Mouse (Mus musculus) heart, adult 2 months (tissue): ENCODE data around the gene Col1a1. TPM values are rescaled to one million over a fixed set of nuclear protein-coding genes. Genes with fewer than 3 reads are reported as not detected.

ENCODE experiments used
- DNase-seq, 2 experiments: peaks; one replicate each; pipeline ENCODE4 v3.0.0; 2021
- H3K27ac ChIP-seq: fragments of 200-600 bp; 2 replicates; pipeline ENCODE4 v1.8.1; 2022
- H3K27me3 ChIP-seq: fragments of 200-500 bp; 2 replicates; pipeline ENCODE4 v1.6.1; 2012; ENCODE audit warnings: mild to moderate bottlenecking, low read length, inconsistent platforms, mixed read lengths; ENCODE audit not compliant: control insufficient read depth, insufficient read depth
- H3K36me3 ChIP-seq: fragments of 200-500 bp; 2 replicates; pipeline ENCODE4 v1.6.1; 2012; ENCODE audit warnings: low read length, inconsistent platforms; ENCODE audit not compliant: control insufficient read depth, insufficient read depth
- H3K4me1 ChIP-seq: fragments of 200-500 bp; 2 replicates; pipeline ENCODE4 v1.6.1; 2011; ENCODE audit warnings: low read length; ENCODE audit not compliant: control insufficient read depth, insufficient read depth
- H3K4me3 ChIP-seq: fragments of 200-600 bp; 2 replicates; pipeline ENCODE4 v1.8.1; 2022
- H3K79me2 ChIP-seq: fragments of 200-500 bp; replicated peaks from 2 replicates; pipeline ENCODE4 v1.6.1; 2012; ENCODE audit warnings: mild to moderate bottlenecking, inconsistent platforms, low read length, moderate library complexity, mixed read lengths; ENCODE audit not compliant: control insufficient read depth, insufficient read depth
- H3K9ac ChIP-seq: fragments of 200-500 bp; 2 replicates; pipeline ENCODE4 v1.6.1; 2012; ENCODE audit warnings: low read depth, mild to moderate bottlenecking, control low read depth, inconsistent platforms, low read length, mixed read lengths
- CTCF ChIP-seq: fragments of 200-600 bp; IDR thresholded peaks from 2 replicates; pipeline ENCODE4 v1.8.1; 2022; ENCODE audit warnings: antibody characterized with exemption, mild to moderate bottlenecking, moderate library complexity
- EP300 ChIP-seq: fragments of 200-500 bp; IDR thresholded peaks from 2 replicates; pipeline ENCODE4 v1.6.1; 2011; ENCODE audit warnings: low read depth, low read length, control low read depth; ENCODE audit not compliant: insufficient read depth
- POLR2A ChIP-seq: fragments of 200-500 bp; IDR thresholded peaks from 2 replicates; pipeline ENCODE4 v1.6.1; 2011; ENCODE audit warnings: mild to moderate bottlenecking, low read depth, low read length, control low read depth; ENCODE audit not compliant: insufficient read depth
- WGBS: fragments of 180-500 bp; shearing (Covaris S2); methylation state at CpG from one replicate; pipeline ENCODE4 v1.1.7; 2018; 5-methylcytosine and 5-hydroxymethylcytosine counted together
- intact Hi-C: fragments of 180-260 bp; cut with DNase I; formaldehyde crosslinking; loops from one replicate; pipeline ENCODE4 v1.15.1; 2025
- polyA plus RNA-seq: library from polyadenylated mRNA; depleted of rRNA; stranded (reverse); fragments of >200 nt; gene quantifications from 2 replicates; pipeline ENCODE4 v1.2.3, GENCODE M21; 2012
- total RNA-seq, 2 experiments: library from RNA; stranded (reverse); gene quantifications; 2 replicates each; pipeline ENCODE4 v1.2.3; 2021

Col1a1 gene
- total and polyA plus RNA-seq, 3 experiments: 51.1 to 82.4 (median 67.7) TPM

DNA sequence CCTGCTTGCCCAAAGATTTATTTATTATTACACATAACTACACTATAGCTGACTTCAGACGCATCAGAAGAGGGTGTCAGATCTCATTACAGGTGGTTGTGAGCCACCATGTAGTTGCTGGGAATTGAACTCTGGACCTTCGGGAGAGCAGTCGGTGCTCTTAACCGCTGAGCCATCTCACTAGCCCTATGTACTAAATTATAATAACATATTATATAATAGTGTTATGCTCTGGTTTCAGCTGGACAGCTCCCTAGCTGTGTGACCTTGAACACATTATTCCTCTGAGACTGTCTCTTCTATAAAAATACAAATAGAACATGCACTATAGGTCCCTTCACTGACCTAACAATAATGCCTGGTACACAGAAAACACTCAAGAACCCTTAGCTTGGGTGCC, 11.0 kb upstream of the Col1a1 start:
- 92% methylated on average over 4 of the region's 4 CpGs for WGBS
- no peaks in the 10 kb centered on the region for H3K27me3 ChIP-seq
- no peaks in the 10 kb centered on the region for H3K79me2 ChIP-seq
- no peak for DNase-seq
- TF ChIP-seq POLR2A (no peak), CTCF (no peak), EP300 (no peak)
- no peak overlapping the region for H3K9ac ChIP-seq
- H3K4me3 ChIP-seq: no peak overlapping the region
- intact Hi-C loops: no loop called here
- peaks cover 10% of the 10 kb centered on the region for H3K4me1 ChIP-seq
- H3K36me3 ChIP-seq: no peaks in the 10 kb centered on the region
- no peak overlapping the region for H3K27ac ChIP-seq

DNA sequence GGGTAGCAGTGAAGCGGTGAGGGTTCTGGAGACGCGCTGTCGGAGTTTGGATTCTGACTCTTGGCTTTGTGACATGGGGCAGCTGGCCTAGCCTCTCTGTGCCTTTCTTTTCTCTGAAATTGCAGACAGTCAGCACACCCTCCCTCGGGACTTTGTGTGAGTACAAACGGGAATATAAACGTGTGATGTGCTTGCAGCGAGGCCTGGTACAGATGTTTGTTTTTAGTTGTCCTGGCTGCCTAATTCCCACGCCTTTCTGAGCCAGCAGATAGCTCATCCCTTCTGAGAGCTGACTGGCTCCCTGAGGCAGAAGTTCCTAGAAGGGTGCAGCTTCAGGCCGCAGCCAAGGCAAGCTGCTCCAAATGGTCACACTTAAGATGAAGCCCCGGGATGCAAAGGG, 9.6 kb upstream of the Col1a1 start:
- WGBS: 68% methylated on average over 11 of the region's 11 CpGs

DNA sequence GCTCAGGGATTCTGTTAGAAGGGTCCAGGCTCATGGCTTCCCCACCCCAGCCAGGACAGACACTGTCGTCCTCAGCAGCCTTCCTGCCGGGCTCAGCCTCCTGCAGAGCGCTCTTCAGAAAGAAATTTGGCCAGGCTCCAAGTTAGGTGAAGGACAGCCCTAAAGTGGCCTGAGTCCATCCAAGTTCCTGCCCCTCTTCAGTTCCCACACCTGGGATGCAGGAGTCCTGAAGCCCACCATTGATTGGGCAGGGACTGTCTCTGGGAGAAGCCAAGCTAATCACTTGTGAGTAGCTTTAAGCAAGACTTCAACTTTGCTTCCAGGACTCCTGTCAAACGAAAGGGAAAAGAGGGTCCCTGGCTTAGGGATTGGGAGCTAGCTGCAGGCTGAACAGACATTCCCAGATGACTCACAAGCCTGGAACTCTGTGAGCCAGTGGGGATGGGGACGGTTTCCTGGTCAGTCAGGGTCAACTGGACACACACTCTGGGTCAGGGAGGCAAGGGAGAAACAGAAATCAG, 8.2 kb upstream of the Col1a1 start:
- Histone ChIP-seq H3K4me3 (no peak overlapping the region), H3K27ac (peak overlapping the region; percentile 59), H3K9ac (no peak overlapping the region), H3K27me3 (no peaks in the 10 kb centered on the region), H3K36me3 (no peaks in the 10 kb centered on the region), H3K79me2 (no peaks in the 10 kb centered on the region), H3K4me1 (peaks cover 10% of the 10 kb centered on the region)
- 19% methylated on average over 5 of the region's 5 CpGs for WGBS
- DNase-seq: peak in 1 of 2 experiments; percentile 56
- intact Hi-C loops: no loop called here
- TF ChIP-seq EP300: no peak
- TF ChIP-seq CTCF: no peak
- no peak for TF ChIP-seq POLR2A

More for the DNA sequence above, 9.6 kb upstream of the Col1a1 start:
- no peaks in the 10 kb centered on the region for H3K27me3 ChIP-seq
- H3K79me2 ChIP-seq: no peaks in the 10 kb centered on the region
- H3K9ac ChIP-seq: no peak overlapping the region
- peaks cover 10% of the 10 kb centered on the region for H3K4me1 ChIP-seq
- H3K27ac ChIP-seq: no peak overlapping the region
- peak in 1 of 2 experiments; percentile 57 for DNase-seq
- H3K4me3 ChIP-seq: no peak overlapping the region
- intact Hi-C loops: no loop called here
- no peaks in the 10 kb centered on the region for H3K36me3 ChIP-seq
- TF ChIP-seq POLR2A (no peak), EP300 (no peak), CTCF (no peak)

DNA sequence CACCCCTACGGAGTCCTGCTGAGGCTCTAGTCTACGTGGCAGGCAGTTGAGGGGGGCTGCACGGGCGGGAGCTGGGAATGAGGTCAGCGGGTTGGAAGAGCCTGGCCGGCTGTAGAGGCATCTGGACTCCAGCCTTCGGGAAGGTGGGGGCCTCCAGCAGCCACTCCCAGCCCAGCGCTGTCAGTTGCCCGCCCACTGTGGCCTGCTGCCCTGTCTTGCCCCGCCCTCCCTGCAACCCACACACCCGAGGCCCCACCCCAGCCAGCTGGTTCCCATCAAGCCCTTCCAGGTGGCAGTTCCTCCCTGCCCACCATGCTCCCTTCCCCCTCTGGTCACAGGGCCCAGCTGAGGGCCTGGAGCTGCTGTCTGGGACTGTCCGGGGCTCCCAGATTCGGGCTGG, 7.2 kb upstream of the Col1a1 start:
- no peaks in the 10 kb centered on the region for H3K79me2 ChIP-seq
- peak; percentile 92 for DNase-seq
- intact Hi-C loops: no loop called here
- no peaks in the 10 kb centered on the region for H3K36me3 ChIP-seq
- 8% methylated on average over 13 of the region's 13 CpGs for WGBS
- peaks cover 11% of the 10 kb centered on the region for H3K4me1 ChIP-seq
- H3K27me3 ChIP-seq: no peaks in the 10 kb centered on the region
- no peak overlapping the region for H3K9ac ChIP-seq
- peak overlapping the region; percentile 73 for H3K27ac ChIP-seq
- TF ChIP-seq CTCF (no peak), EP300 (0 out of 2 replicates have a peak, but pooled peaks have one; percentile 44)
- H3K4me3 ChIP-seq: no peak overlapping the region

DNA sequence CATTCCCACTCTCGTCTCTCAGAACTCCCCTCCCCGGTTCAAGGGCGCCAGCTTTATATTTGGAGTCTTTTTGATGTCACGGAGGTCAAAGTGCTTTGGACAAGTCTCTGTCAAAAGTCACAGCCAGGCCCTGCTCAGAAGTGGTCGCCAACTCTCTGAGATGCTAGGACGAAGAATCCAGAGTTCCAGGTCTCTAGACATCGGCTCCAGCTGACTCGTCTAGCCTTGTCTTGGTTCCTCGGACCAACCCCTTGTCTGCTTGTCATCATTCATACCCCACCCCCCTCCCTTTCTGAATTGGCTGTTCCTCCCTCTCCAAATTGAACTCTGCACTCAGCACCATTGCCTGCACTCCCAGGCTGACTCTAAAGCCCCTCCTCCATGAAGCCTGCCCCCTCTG, 6.4 kb upstream of the Col1a1 start:
- Histone ChIP-seq H3K4me1 (peaks cover 12% of the 10 kb centered on the region), H3K36me3 (no peaks in the 10 kb centered on the region), H3K27ac (peak overlapping the region; percentile 61), H3K4me3 (no peak overlapping the region), H3K79me2 (no peaks in the 10 kb centered on the region), H3K27me3 (no peaks in the 10 kb centered on the region), H3K9ac (no peak overlapping the region)
- intact Hi-C loops: no loop called here
- DNase-seq: no peak
- WGBS: 60% methylated on average over 9 of the region's 9 CpGs
- TF ChIP-seq POLR2A (no peak), EP300 (no peak)

DNA sequence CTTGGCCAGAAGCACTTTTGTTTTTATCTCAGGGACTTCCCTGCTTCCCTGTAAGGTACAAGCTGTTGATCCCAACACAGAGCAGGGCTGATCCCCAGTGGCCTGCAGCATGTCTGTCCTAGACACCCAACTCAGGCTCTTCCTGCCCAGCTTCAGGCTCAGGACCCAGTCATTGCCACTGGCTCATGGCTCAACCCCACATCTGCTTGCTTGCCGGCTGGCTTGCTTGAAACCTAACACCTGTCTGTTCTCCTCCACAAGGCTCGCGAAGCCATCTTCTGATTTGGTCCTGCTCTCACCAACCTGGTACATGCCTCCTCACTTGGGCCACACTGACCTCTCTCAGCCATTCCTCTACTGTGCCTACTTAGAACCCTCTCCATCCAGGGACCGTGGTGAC, 5.9 kb upstream of the Col1a1 start:
- H3K4me1 ChIP-seq: peaks cover 12% of the 10 kb centered on the region
- TF ChIP-seq CTCF: no peak
- intact Hi-C loops: no loop called here
- H3K4me3 ChIP-seq: no peak overlapping the region
- H3K79me2 ChIP-seq: no peaks in the 10 kb centered on the region
- H3K27me3 ChIP-seq: no peaks in the 10 kb centered on the region
- H3K27ac ChIP-seq: peak overlapping the region; percentile 61; the same call in 1 of the 2 replicates
- no peak overlapping the region for H3K9ac ChIP-seq
- no peak for DNase-seq
- 71% methylated on average over 4 of the region's 4 CpGs for WGBS
- no peaks in the 10 kb centered on the region for H3K36me3 ChIP-seq
